Comparison of ENCODE assay signal across 15 mouse cellular contexts in genomic region chr3:65842515-65843184, GRCm38 (mm10).
"Had no signal": no experiment of that assay in that cellular context is flagged by ENCODE, and none has a peak within 500 bp of the region (broad histone marks: within the 10 kb centered on the region; RNA-seq: fewer than 3 reads in every experiment).

No protein-coding gene starts in this region.

- H3K4me2 ChIP-seq: liver, embryonic 15.5 days; lung, embryonic 14.5 days; midbrain, embryonic 12.5 days; neural tube, embryonic 13.5 days had no signal

- H3K36me3 ChIP-seq: limb, embryonic 10.5 days; liver, embryonic 15.5 days; midbrain, embryonic 12.5 days; neural tube, embryonic 13.5 days had no signal

- H3K4me1 ChIP-seq: limb, embryonic 10.5 days; liver, embryonic 15.5 days; midbrain, embryonic 12.5 days had no signal

- H3K27ac ChIP-seq: left cerebral cortex, adult 2 months; limb, embryonic 10.5 days; liver, embryonic 15.5 days; midbrain, embryonic 12.5 days; neural tube, embryonic 13.5 days had no signal

- DNase-seq: kidney, adult 8-10 months; kidney, postnatal 25 days; lung, embryonic 14.5 days; lung, postnatal 10 days; lung, postnatal 4 days; right cerebral cortex, adult 18-20 months; right cerebral cortex, postnatal 25 days; thymus, adult 18-20 months; thymus, postnatal 14 days had no signal

- H3K9ac ChIP-seq: liver, embryonic 15.5 days; lung, embryonic 14.5 days; midbrain, embryonic 12.5 days; neural tube, embryonic 13.5 days had no signal

- H3K9me3 ChIP-seq: limb, embryonic 10.5 days; liver, embryonic 15.5 days; midbrain, embryonic 12.5 days; neural tube, embryonic 13.5 days had no signal

- ATAC-seq: intestine, postnatal 0 days had no signal

- H3K4me3 ChIP-seq: left cerebral cortex, adult 2 months; limb, embryonic 10.5 days; liver, embryonic 15.5 days; midbrain, embryonic 12.5 days; neural tube, embryonic 13.5 days had no signal

- H3K27me3 ChIP-seq: liver, embryonic 15.5 days; midbrain, embryonic 12.5 days; neural tube, embryonic 13.5 days had no signal
